Mouse (Mus musculus) hindbrain, postnatal 0 days (tissue): Measurements from ENCODE around the gene Clptm1. TPM values are rescaled to one million over a fixed set of nuclear protein-coding genes. Genes with fewer than 3 reads are reported as not detected.

Experiments
- ATAC-seq: fragments of 200-750 bp; cut with Nextera tagmentation; 2 replicates; pipeline ENCODE4 v1.8.0; 2017; ENCODE audit warnings: mild to moderate bottlenecking, moderate TSS enrichment, moderate library complexity
- DNase-seq: peaks from one replicate; pipeline ENCODE4 v3.0.0-alpha.2; 2015; ENCODE audit warnings: low spot score
- H3K27ac ChIP-seq: fragments of 300-500 bp; sonication (generic); 2 replicates; pipeline ENCODE4 v1.5.1; 2014; ENCODE audit warnings: mild to moderate bottlenecking
- H3K27me3 ChIP-seq: fragments of 300-500 bp; sonication (generic); 2 replicates; pipeline ENCODE4 v1.6.1; 2014; ENCODE audit warnings: low read length, mixed read lengths; ENCODE audit not compliant: insufficient read depth
- H3K36me3 ChIP-seq: fragments of 300-500 bp; sonication (generic); 2 replicates; pipeline ENCODE4 v1.6.1; 2014; ENCODE audit warnings: low read length, mixed read lengths; ENCODE audit not compliant: insufficient read depth
- H3K4me1 ChIP-seq: fragments of 300-500 bp; sonication (generic); 2 replicates; pipeline ENCODE4 v1.6.1; 2014; ENCODE audit warnings: antibody characterized with exemption, low read length, mixed read lengths; ENCODE audit not compliant: insufficient read depth
- H3K4me2 ChIP-seq: fragments of 300-500 bp; sonication (generic); 2 replicates; pipeline ENCODE4 v1.6.1; 2014; ENCODE audit warnings: low read depth, mild to moderate bottlenecking, low read length, moderate library complexity, mixed read lengths
- H3K4me3 ChIP-seq: fragments of 300-500 bp; sonication (generic); 2 replicates; pipeline ENCODE4 v1.5.1; 2014; ENCODE audit warnings: low read length
- H3K9ac ChIP-seq: fragments of 300-500 bp; sonication (generic); replicated peaks from 2 replicates; pipeline ENCODE4 v1.6.1; 2014; ENCODE audit warnings: mild to moderate bottlenecking, low read length, moderate library complexity, mixed read lengths
- H3K9me3 ChIP-seq: fragments of 300-500 bp; sonication (generic); 2 replicates; pipeline ENCODE4 v1.6.1; 2016; ENCODE audit warnings: low read length, mixed read lengths
- CTCF ChIP-seq: IDR thresholded peaks from 2 replicates; pipeline ENCODE4 v1.5.1; 2016; ENCODE audit warnings: antibody characterized with exemption, control low read depth, low read depth
- WGBS: fragments of 180-500 bp; shearing (Covaris S2); extraction: QIAGEN DNeasy Blood & Tissue Kit; methylation state at CpG from one replicate; pipeline ENCODE4 v1.1.7; 2014; 5-methylcytosine and 5-hydroxymethylcytosine counted together
- polyA plus RNA-seq: library from polyadenylated mRNA; unstranded; fragments of >200 nt; fragmentation: Nextera tagmentation; extraction: Ambion mirVana; gene quantifications from 2 replicates; pipeline ENCODE4 v1.2.1, GENCODE M21; 2015
- total RNA-seq: library from RNA; depleted of rRNA; stranded (reverse); fragments of >200 nt; gene quantifications from 2 replicates; pipeline ENCODE4 v1.2.3, GENCODE M21; 2014

Clptm1 gene
- total and polyA plus RNA-seq, 2 experiments from 2014 or later = 142 to 178 TPM

DNA sequence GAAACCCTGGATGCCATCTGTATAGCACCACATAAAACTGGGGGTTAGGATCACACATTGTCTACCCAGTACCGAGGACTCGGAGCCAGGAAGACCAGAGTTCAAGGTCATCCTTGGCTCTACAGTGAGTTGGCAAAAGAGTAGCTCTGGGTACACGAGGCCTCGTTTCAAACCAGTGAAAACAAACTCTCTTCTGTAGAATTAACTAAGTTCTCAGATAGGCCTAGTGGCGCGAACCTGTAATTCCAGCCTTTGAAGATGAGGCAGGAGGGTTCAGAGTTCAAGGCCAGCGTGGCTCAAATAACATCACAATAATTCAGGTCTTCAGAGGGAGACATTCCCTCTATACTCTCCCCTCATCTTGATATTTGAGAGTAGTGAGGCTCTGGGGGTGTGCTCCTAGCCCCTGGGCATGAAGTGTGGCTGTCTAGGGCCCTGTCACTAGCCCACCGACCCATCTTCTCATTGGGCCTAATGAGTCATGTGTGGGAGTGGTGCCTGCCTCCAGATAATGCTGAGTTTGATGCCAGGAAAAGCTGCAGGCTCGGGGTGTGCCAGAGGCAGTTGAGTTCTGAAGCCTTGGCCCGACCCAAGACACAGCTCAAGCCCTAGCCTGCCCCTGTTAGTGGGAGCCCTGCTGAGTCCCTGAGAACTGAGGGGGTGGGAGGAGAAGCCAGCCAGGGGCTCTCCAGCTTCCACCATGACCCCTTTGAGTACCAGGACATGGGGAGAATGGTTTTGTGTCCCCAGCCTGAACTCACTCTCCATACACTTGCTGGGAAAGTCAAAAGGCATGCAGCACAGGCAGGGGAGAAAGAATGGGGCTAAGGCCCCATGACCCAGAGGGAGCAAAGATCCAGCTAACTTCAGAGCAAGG lies 29.7 kb upstream of the Clptm1 start:
- WGBS = 80% methylated on average over 10 of the region's 10 CpGs
- H3K4me3 ChIP-seq = no peak overlapping the region
- H3K4me2 ChIP-seq = no peak overlapping the region
- peaks cover 9% of the 10 kb centered on the region for H3K4me1 ChIP-seq
- H3K9ac ChIP-seq = no peak overlapping the region
- no peaks in the 10 kb centered on the region for H3K36me3 ChIP-seq
- ATAC-seq (no peak), DNase-seq (no peak)
- no peaks in the 10 kb centered on the region for H3K9me3 ChIP-seq
- TF ChIP-seq CTCF = no peak
- no peaks in the 10 kb centered on the region for H3K27me3 ChIP-seq
- peak overlapping the region; percentile 66 for H3K27ac ChIP-seq

DNA sequence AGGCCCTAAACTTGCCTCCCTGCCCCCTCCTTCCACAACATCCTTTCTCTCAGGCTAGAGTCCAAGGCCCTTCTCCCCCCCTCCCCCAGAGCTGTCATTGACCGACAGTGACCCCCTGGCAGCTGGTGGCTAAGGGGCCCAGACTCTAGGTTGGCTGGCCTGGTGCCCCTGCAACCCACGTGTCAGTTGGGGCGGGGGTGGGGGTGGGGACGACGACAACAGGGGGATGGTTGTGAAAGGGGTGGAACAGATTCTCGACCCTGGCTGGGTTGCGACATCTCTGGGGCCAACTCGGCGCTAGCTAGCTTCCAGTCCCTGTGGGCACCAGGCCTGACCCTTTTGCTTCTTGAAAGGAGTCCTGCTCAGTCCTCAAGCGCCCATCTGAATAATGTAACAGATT lies 28.6 kb upstream of the Clptm1 start:
- Histone ChIP-seq H3K9ac (no peak overlapping the region), H3K4me3 (no peak overlapping the region), H3K4me1 (no peaks in the 10 kb centered on the region), H3K9me3 (no peaks in the 10 kb centered on the region), H3K4me2 (no peak overlapping the region), H3K27ac (peak overlapping the region; percentile 76), H3K36me3 (no peaks in the 10 kb centered on the region), H3K27me3 (no peaks in the 10 kb centered on the region)
- DNase-seq (peak; percentile 86), ATAC-seq (peak; percentile 92)
- WGBS = 18% methylated on average over 10 of the region's 10 CpGs
- no peak for TF ChIP-seq CTCF

DNA sequence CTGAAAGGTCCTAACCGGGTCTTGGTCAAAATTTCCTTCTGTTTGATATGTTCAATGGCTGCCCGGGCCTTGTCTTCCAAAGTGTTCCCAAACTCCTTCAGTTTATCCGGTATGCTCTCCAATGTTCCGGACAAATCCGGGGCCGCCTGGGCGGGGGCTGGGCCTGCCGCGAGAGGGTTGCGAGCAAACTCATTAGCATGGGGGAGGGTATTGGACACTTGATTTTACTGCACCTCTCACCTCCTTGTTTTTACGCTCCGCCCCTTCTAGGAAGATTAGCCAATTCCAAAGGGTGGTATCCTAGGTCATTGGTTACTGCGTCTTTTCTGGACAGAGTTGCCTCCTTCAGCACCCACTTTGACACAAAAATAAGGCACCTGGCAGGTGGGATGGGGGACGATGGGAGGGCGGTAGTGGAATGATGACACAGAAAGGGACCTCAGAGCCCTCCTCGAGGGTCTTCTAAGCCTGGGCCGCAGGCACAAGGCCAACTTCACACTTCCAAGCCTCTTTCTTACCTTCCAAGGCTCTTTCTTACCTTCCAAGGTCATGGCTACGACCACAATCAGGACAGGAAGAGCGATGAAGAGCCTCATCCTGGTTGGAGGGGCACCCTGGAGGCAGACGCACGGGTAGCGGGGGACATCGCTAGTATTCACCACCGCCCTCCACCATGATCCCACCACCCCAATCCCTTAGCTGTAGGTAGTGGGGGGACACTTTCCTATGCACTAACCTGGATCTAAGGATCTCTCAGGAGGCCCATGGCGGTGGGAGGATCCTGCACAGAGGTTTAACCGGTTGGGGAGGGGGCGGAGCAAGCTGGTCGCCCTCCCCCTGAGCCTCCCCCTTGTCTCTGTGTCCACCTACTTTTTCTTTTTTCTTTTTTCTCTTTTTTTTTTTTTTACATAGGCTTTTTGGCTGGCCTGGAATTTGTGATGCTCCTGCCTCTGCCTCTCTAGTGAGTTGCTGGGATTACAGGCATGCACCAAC lies 27.3 kb upstream of the Clptm1 start, which contains the start of gene Apoc1:
Apoc1 (minus strand) TSS at position 788 of the 993 bp plus-strand sequence.
- no peaks in the 10 kb centered on the region for H3K9me3 ChIP-seq
- ATAC-seq = no peak
- H3K4me1 ChIP-seq = no peaks in the 10 kb centered on the region
- no peaks in the 10 kb centered on the region for H3K27me3 ChIP-seq
- TF ChIP-seq CTCF = no peak
- no peak within 1 kb of the TSS; the same call in 1 of the 2 replicates for H3K9ac ChIP-seq
- no peak within 1 kb of the TSS for H3K4me2 ChIP-seq
- peak within 1 kb of the TSS; percentile 76 for H3K27ac ChIP-seq
- H3K4me3 ChIP-seq = no peak within 1 kb of the TSS
- H3K36me3 ChIP-seq = no peaks in the 10 kb centered on the region
- no peak for DNase-seq
- WGBS = 50% methylated on average over 28 of the region's 28 CpGs

DNA sequence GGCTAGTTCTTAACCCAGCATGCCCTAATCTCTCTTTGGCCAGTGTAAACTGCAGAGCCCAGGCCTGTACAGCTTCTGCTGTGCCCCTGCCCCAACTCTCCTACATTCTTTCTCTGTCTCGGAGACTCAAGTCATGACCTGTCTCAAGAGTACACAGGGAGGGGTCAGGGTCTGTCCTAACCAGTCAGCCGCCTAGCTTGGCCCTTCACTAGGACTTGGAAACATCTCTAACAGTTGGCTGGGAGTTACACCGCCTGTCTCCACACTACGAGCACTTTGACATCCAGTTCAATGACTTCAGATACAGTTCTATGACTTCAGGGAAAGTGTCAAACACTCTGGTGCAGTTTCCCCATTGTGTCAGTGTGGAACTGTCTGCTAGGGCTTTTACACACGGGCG lies 26.6 kb upstream of the Clptm1 start:
- Histone ChIP-seq H3K36me3 (no peaks in the 10 kb centered on the region), H3K27ac (0 out of 2 replicates have a peak overlapping the region, but pooled peaks have one; percentile 32), H3K4me1 (no peaks in the 10 kb centered on the region), H3K4me2 (no peak overlapping the region), H3K9me3 (no peaks in the 10 kb centered on the region), H3K27me3 (no peaks in the 10 kb centered on the region), H3K9ac (no peak overlapping the region), H3K4me3 (no peak overlapping the region)
- WGBS = 77% methylated on average over 6 of the region's 6 CpGs
- DNase-seq (no peak), ATAC-seq (no peak)
- no peak for TF ChIP-seq CTCF

DNA sequence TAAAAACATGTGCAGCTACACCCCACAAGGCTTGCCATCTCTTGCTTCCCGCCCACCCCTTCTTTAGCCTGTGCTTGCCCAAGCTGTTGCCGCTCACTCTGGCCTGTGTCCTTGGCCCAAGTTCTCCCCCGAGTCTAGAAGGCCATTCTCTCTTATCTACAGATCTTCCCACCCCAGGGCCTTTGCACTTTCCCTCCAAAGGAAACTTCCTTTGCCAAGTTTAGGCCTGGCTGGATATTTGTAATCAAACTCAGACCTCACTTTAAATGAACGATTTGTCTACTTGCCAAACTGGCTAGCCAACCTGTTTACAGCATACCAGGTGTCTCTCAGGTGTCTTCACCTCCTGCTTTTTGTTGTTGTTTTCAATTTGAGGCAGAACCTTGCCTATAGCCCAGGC lies 26.0 kb upstream of the Clptm1 start:
- no peaks in the 10 kb centered on the region for H3K9me3 ChIP-seq
- no peak overlapping the region for H3K4me3 ChIP-seq
- no peaks in the 10 kb centered on the region for H3K27me3 ChIP-seq
- no peak for ATAC-seq
- no peak overlapping the region for H3K4me2 ChIP-seq
- no peaks in the 10 kb centered on the region for H3K4me1 ChIP-seq
- 91% methylated on average over 4 of the region's 4 CpGs for whole genome bisulfite sequencing
- DNase-seq = no peak
- H3K9ac ChIP-seq = no peak overlapping the region
- no peak overlapping the region for H3K27ac ChIP-seq
- TF ChIP-seq CTCF = no peak
- no peaks in the 10 kb centered on the region for H3K36me3 ChIP-seq

DNA sequence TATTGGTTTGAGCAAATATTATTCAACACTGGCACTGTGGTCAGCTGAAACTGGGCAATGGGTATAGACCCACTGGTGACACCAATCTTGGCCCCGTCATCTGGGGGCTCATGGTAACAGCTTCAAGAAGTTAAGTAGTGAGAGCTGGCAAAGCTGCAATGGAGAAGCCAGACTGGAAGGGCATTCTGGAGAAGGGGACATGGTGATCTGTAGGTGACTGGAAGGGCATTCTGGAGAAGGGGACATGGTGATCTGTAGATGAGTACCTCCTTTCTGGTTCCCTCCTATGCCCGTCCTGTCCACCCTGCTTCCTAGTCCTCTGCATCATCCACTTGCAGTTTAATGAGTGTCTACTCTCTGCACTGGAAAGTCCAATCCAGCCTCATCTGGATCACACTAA lies 23.8 kb upstream of the Clptm1 start:
- H3K27ac ChIP-seq = no peak overlapping the region
- H3K9me3 ChIP-seq = no peaks in the 10 kb centered on the region
- no peaks in the 10 kb centered on the region for H3K36me3 ChIP-seq
- TF ChIP-seq CTCF = no peak
- no peak overlapping the region for H3K9ac ChIP-seq
- H3K27me3 ChIP-seq = no peaks in the 10 kb centered on the region
- no peak for ATAC-seq
- no peak for DNase-seq
- H3K4me3 ChIP-seq = no peak overlapping the region
- WGBS = 87% methylated on average over 2 of the region's 2 CpGs
- no peak overlapping the region for H3K4me2 ChIP-seq
- H3K4me1 ChIP-seq = no peaks in the 10 kb centered on the region
